Comparison of ENCODE assay signal across 8 mouse cellular contexts in genomic region chr6:29433038-29433803, GRCm38 (mm10). TPM values are rescaled to one million over a fixed set of nuclear protein-coding genes. Genes with fewer than 3 reads are reported as not detected.
DNase-seq lines count a peak whose midpoint lies in the region; ATAC-seq lines count a peak whose summit lies in the region.

Flnc (plus strand) TSS chr6:29433256.

- peak within 1 kb of the TSS; percentile 60 for H3K9ac ChIP-seq in embryonic facial prominence, embryonic 11.5 days (replicated peaks; ENCODE audit: low read length)
- H3K9ac ChIP-seq in heart, embryonic 12.5 days = peak within 1 kb of the TSS; percentile 91
- H3K9ac ChIP-seq in midbrain, embryonic 15.5 days = peak within 1 kb of the TSS; percentile 13; the same call in 1 of the 2 replicates

- H3K4me3 ChIP-seq in embryonic facial prominence, embryonic 11.5 days (ENCODE audit: low read depth, low read length) = peak within 1 kb of the TSS; percentile 52
- H3K4me3 ChIP-seq in heart, embryonic 12.5 days = peak within 1 kb of the TSS; percentile 66
- peak within 1 kb of the TSS; percentile 40 for H3K4me3 ChIP-seq in midbrain, embryonic 15.5 days

- peak; percentile 58 for DNase-seq in urinary bladder, adult 2 months (ENCODE audit: low spot score)
- DNase-seq in urinary bladder, postnatal 10 days (ENCODE audit: low spot score) = no peak
- peak; percentile 39 for DNase-seq in embryonic facial prominence, embryonic 11.5 days (ENCODE audit: low spot score)
- peak; percentile 66 to 72 for DNase-seq in kidney, postnatal 4 days
- no peak for DNase-seq in frontal cortex, postnatal 36 days (ENCODE audit: low spot score in 2 of 2)
- no peak for DNase-seq in thymus, postnatal 10 days (ENCODE audit: low spot score in 2 of 2)

- no peak within 1 kb of the TSS for H3K27ac ChIP-seq in embryonic facial prominence, embryonic 11.5 days (replicated peaks; ENCODE audit: low read depth, low read length)
- H3K27ac ChIP-seq in heart, embryonic 12.5 days (ENCODE audit: poor library complexity, severe bottlenecking) = peak within 1 kb of the TSS; percentile 97
- no peak within 1 kb of the TSS for H3K27ac ChIP-seq in midbrain, embryonic 15.5 days

- no peaks in the 10 kb centered on the region for H3K36me3 ChIP-seq in embryonic facial prominence, embryonic 11.5 days (replicated peaks; ENCODE audit: control insufficient read depth, insufficient read depth, low read depth, low read length)
- H3K36me3 ChIP-seq in heart, embryonic 12.5 days = peaks cover 5% of the 10 kb centered on the region
- H3K36me3 ChIP-seq in midbrain, embryonic 15.5 days (replicated peaks) = no peaks in the 10 kb centered on the region

- no peaks in the 10 kb centered on the region for H3K9me3 ChIP-seq in embryonic facial prominence, embryonic 11.5 days (replicated peaks; ENCODE audit: control insufficient read depth, low read length)
- H3K9me3 ChIP-seq in heart, embryonic 12.5 days (replicated peaks) = no peaks in the 10 kb centered on the region
- no peaks in the 10 kb centered on the region for H3K9me3 ChIP-seq in midbrain, embryonic 15.5 days

- WGBS in embryonic facial prominence, embryonic 11.5 days = under 1% methylated on average over 68 of the region's 77 CpGs
- WGBS in heart, embryonic 12.5 days = under 1% methylated on average over 62 of the region's 77 CpGs
- under 1% methylated on average over 62 of the region's 77 CpGs for WGBS in midbrain, embryonic 15.5 days

- no peak; the same call in 1 of the 2 replicates for ATAC-seq in embryonic facial prominence, embryonic 11.5 days (replicated peaks; ENCODE audit: insufficient number of reproducible peaks, low FRiP score, low TSS enrichment, low read depth)
- peak; percentile 38; the same call in 1 of the 2 replicates for ATAC-seq in heart, embryonic 12.5 days (ENCODE audit: insufficient number of reproducible peaks, low FRiP score)
- ATAC-seq in midbrain, embryonic 15.5 days (replicated peaks) = no peak

- H3K4me1 ChIP-seq in embryonic facial prominence, embryonic 11.5 days (ENCODE audit: control insufficient read depth, insufficient read depth, low read length) = peaks cover 18% of the 10 kb centered on the region
- peaks cover 58% of the 10 kb centered on the region for H3K4me1 ChIP-seq in heart, embryonic 12.5 days (replicated peaks)
- peaks cover 35% of the 10 kb centered on the region for H3K4me1 ChIP-seq in midbrain, embryonic 15.5 days

- peaks cover 17% of the 10 kb centered on the region for H3K27me3 ChIP-seq in embryonic facial prominence, embryonic 11.5 days (ENCODE audit: control insufficient read depth, insufficient read depth, low read length)
- no peaks in the 10 kb centered on the region for H3K27me3 ChIP-seq in heart, embryonic 12.5 days (replicated peaks)
- H3K27me3 ChIP-seq in midbrain, embryonic 15.5 days (replicated peaks) = peaks cover 39% of the 10 kb centered on the region

- peak within 1 kb of the TSS; percentile 89 for H3K4me2 ChIP-seq in embryonic facial prominence, embryonic 11.5 days (ENCODE audit: low read depth, low read length)
- H3K4me2 ChIP-seq in heart, embryonic 12.5 days = peak within 1 kb of the TSS; percentile 86
- peak within 1 kb of the TSS; percentile 72 for H3K4me2 ChIP-seq in midbrain, embryonic 15.5 days

RNA-seq across cellular contexts. Expression of gene Flnc, which starts in this region (rescaled TPM):
- polyA plus RNA-seq in urinary bladder, adult 2 months (2012; rRNA removed) = 40.8 and 75.6 TPM in 2 replicates
- 2.2 and 3.2 TPM in 2 replicates for polyA plus RNA-seq in embryonic facial prominence, embryonic 11.5 days (2014; fragmentation: Nextera tagmentation; extraction: Ambion mirVana)
- polyA plus RNA-seq in heart, embryonic 12.5 days (2016; fragmentation: Nextera tagmentation; extraction: Ambion mirVana) = 90.7 and 98.1 TPM in 2 replicates
- 3.3 and 3.4 TPM in 2 replicates for polyA plus RNA-seq in midbrain, embryonic 15.5 days (2015; fragmentation: Nextera tagmentation; extraction: Ambion mirVana)

Comparison
In these comparisons a context has a peak if more than half of its experiments do, and no peak if none do; other contexts are left out.
1. DNase-seq: peak in urinary bladder, adult 2 months (single experiment), embryonic facial prominence, embryonic 11.5 days (single experiment) and kidney, postnatal 4 days (2 of 2); none in urinary bladder, postnatal 10 days (single experiment), frontal cortex, postnatal 36 days (0 of 2) and thymus, postnatal 10 days (0 of 2).
2. H3K9ac ChIP-seq: peak in every context shown above with its lines; median percentile 91 in heart, embryonic 12.5 days; 60 in embryonic facial prominence, embryonic 11.5 days; 13 in midbrain, embryonic 15.5 days.
3. Peak in every context shown above with its lines, with median percentiles within 50 percentile points of each other: H3K4me2 ChIP-seq and H3K4me3 ChIP-seq.